Mouse (Mus musculus) spleen, postnatal 14 days (tissue): ENCODE measurements around the gene Flt3.

Source experiments
- DNase-seq, 2 experiments: peaks; one replicate each; pipeline ENCODE4 v3.0.0; 2021 to 2022; ENCODE audit warnings: low spot score in 2 of 2

The Flt3 gene

GRCm38 (mm10) chr5:147410585-147410984 is 10.3 kb upstream of the Flt3 start:
- DNase-seq, result no peak

- DNase-seq, result no peak
These were observed 8.4 kb upstream of the Flt3 start for GRCm38 (mm10) chr5:147408731-147409130.

GRCm38 (mm10) chr5:147406135-147406534 is 5.8 kb upstream of the Flt3 start:
- no peak for DNase-seq

GRCm38 (mm10) chr5:147402505-147402904 is 2.2 kb upstream of the Flt3 start:
- no peak for DNase-seq

GRCm38 (mm10) chr5:147401024-147401423 is 735 bp upstream of the Flt3 start:
- no peak for DNase-seq

GRCm38 (mm10) chr5:147400505-147400979 is 253 bp upstream of the Flt3 start:
- no peak for DNase-seq

GRCm38 (mm10) chr5:147395050-147395449 is 5.2 kb downstream of the Flt3 start:
- DNase-seq, result no peak

GRCm38 (mm10) chr5:147392667-147393213 is 7.5 kb downstream of the Flt3 start:
- no peak for DNase-seq

GRCm38 (mm10) chr5:147390772-147391171 is 9.5 kb downstream of the Flt3 start:
- no peak for DNase-seq

GRCm38 (mm10) chr5:147389052-147389451 is 11.2 kb downstream of the Flt3 start:
- DNase-seq, result no peak

- no peak for DNase-seq
These were observed 11.8 kb downstream of the Flt3 start for GRCm38 (mm10) chr5:147388376-147389008.

- no peak for DNase-seq
These were observed 13.4 kb downstream of the Flt3 start for GRCm38 (mm10) chr5:147386865-147387264.

- no peak for DNase-seq
These were observed 18.9 kb downstream of the Flt3 start for GRCm38 (mm10) chr5:147381396-147381795.

- no peak for DNase-seq
These were observed 20.8 kb downstream of the Flt3 start for GRCm38 (mm10) chr5:147379481-147379880.

GRCm38 (mm10) chr5:147370276-147370675 is 30.0 kb downstream of the Flt3 start:
- no peak for DNase-seq

- DNase-seq, result no peak
These were observed 32.1 kb downstream of the Flt3 start for GRCm38 (mm10) chr5:147368221-147368620.

- no peak for DNase-seq
These were observed 34.1 kb downstream of the Flt3 start for GRCm38 (mm10) chr5:147365995-147366765.

- peak; percentile 17 to 38 for DNase-seq
These were observed 37.2 kb downstream of the Flt3 start for GRCm38 (mm10) chr5:147363054-147363453.

- DNase-seq, result no peak
These were observed 41.8 kb downstream of the Flt3 start for GRCm38 (mm10) chr5:147358481-147358880.

- DNase-seq, result no peak
These were observed 42.8 kb downstream of the Flt3 start for GRCm38 (mm10) chr5:147357536-147357935.

GRCm38 (mm10) chr5:147356260-147357055 is 43.8 kb downstream of the Flt3 start:
- DNase-seq, result no peak

- DNase-seq, result no peak
These were observed 44.5 kb downstream of the Flt3 start for GRCm38 (mm10) chr5:147355788-147356187.
